Mouse (Mus musculus): Measurements from ENCODE around the gene Nox3.

Nox3 gene

GRCm38 (mm10) chr17:3610307-3610754 is 85.7 kb downstream of the Nox3 start:
- DNase-seq (ENCODE audit: low read depth) = no peak

GRCm38 (mm10) chr17:3602954-3603672 is 92.9 kb downstream of the Nox3 start:
- DNase-seq (ENCODE audit: low read depth) = no peak

GRCm38 (mm10) chr17:3598393-3598792 is 97.7 kb downstream of the Nox3 start:
- DNase-seq (ENCODE audit: low read depth) = no peak

GRCm38 (mm10) chr17:3597866-3598265 is 98.2 kb downstream of the Nox3 start:
- peak; percentile 54 for DNase-seq (ENCODE audit: low read depth)

- DNase-seq (ENCODE audit: low read depth) = peak; percentile 85
Observed at GRCm38 (mm10) chr17:3597130-3597529, 98.9 kb downstream of the Nox3 start.
